Mouse (Mus musculus) heart, postnatal 4 days (tissue): Measurements from ENCODE around the gene Trnau1ap. TPM values are rescaled to one million over a fixed set of nuclear protein-coding genes. Genes with fewer than 3 reads are reported as not detected.
"Not testable (repeated sequence)": the region's sequence is repeated elsewhere in the genome, so short reads cannot be mapped to it uniquely, and the experiment has no call there.

Experiments used
- DNase-seq: peaks from one replicate; pipeline ENCODE4 v3.0.0; 2021
- total RNA-seq, 2 experiments: library from RNA; stranded (reverse); gene quantifications; 2 replicates each; pipeline ENCODE4 v1.2.3; 2021

Trnau1ap gene
- total RNA-seq, 2 experiments from 2014 or later: 33.5 to 39.1 TPM

DNA sequence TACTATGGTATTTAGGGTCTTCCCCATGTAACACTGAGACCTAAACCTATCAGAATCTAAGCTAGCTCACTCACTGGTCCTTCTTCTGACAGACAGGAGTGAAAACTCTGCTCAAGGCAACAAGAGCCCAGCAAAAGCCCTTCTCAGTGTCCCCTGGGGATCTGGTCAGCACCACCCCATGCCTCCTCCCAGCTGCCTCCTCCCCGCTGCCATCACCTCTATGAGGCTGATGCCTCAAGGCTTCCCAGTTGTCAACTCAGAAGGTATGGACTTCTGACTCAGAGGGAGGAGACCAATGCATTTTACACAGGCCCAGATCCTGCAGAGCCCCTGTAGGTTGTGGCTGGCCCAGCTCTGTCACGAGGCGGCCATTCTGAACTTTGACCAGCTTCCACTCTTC is 12.1 kb upstream of the Trnau1ap start:
- no peak for DNase-seq

DNA sequence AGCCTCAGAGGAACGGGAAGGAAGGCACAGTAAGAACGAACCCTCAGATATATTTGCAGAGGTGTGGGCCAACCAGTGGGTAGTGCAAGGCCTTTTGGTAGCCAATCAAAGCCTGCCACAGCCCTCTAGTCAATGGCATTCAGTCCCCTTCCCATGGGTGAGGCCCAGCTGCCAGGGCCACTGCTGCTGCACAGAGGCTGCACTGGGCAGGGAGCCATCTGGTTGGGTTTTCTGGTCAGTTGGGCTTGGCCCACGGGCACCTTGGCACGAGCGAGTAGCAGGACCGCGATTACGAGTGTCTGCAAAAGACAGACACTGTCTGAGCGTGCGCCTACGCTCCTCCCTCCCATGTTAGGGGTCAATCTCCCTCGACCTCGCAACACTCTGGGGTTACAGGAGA is 9.6 kb upstream of the Trnau1ap start:
- DNase-seq: peak; percentile 82

DNA sequence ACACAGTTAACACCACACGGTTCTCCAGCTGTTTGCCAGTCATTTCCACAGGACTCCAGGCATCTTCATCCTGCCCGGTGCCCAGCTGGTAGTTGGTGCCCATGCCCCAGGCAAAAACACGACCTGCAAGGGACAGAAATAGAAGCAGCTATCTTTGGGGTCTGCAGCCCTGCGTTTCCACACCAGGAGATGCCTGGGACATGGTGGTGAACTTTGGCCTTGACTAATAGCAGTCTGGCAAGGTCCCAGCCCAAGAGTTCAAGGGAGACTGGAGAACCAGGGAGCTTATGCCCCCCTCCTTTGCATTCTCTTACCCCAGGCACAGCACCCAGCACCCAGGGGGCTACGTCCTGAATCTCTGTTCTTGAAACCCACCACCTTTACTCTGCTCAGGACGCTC is 3.5 kb upstream of the Trnau1ap start:
- no peak for DNase-seq

GRCm38 (mm10) chr4:132331960-132332359 is 2.6 kb upstream of the Trnau1ap start:
- DNase-seq: no peak

DNA sequence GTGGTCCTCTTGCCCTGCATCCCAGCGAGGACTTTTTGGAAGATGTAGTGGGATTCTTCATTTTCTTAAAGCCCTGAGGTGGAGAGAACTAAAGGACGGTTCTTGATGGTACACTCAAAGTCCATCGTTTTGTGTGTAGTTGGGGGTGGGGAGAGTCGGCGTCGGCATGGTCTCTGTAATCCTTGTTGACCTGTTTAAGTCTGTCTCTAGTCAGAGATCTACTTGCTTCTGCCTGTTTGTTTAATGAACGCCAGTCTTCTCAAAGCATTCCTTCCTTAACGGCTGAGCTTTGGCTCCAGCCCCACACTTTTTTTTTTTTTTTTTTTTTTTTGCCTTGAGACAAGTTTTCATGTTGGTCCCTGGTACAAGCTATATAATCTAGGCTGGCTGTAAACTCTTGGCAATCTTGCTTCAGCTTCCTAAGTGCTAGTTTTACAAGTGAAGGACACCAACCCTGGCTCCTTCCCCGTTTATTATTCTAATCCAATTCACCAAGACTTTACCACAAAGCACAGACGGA is 557 bp upstream of the Trnau1ap start:
- DNase-seq: no peak

GRCm38 (mm10) chr4:132328391-132328982 is 851 bp downstream of the Trnau1ap start:
- no peak for DNase-seq

DNA sequence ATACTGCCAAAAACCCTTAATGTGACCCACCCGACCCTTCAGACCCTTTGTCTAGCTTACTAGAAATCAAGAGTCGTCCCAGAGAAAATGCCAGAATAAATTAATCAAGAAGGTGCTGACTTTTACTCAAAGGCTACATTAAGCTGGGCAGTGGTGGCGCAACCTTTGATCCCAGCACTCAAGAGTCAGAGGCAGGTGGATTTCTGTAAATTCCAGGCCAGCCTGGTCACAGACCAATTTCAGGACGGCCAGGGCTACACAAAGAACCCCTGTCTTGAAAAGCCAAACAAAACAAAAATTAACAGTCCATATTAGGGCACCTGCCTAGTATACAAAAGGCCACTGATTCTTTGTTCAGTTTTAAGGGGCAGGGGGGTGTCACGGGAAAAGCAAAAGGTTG is 2.9 kb downstream of the Trnau1ap start:
- no peak for DNase-seq

DNA sequence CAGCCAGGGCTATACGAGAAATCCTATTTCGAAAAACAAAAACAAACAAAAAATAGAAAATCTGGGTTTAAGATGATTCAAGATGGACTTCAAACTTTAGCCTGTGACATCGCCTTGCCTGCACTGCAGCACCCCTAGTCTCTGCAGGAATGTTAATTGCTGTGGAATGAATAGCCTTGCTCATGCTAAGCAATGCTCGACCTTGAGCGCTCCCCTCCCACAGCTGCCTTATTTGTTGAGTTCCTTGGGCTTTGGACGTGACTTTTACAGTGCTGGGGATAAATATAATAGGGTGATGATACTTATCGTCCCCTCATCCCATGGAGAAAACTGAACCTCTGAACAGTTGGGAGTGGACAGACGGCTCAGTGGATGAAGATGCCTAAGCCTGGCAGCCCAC is 13.6 kb downstream of the Trnau1ap start:
- DNase-seq: no peak

DNA sequence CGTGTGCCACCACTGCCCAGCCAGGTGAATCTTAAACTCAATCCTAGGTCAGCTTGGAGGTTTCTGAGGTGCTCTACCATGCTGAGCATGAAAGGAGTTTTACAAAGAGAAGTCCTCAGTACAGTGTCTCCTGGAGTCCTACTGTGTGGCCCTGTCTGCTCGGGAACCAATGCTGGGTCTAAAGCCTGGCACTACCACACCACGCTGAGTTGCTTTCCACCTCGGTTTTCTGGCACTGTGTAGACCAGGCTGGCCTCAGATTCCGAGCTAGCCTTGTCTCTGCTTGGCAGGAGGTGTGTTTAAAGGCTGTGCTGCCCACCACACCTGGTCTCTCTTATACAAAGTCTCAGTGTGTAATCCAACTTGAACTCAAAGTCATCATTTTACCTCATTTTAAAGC is 16.7 kb downstream of the Trnau1ap start:
- no peak for DNase-seq

DNA sequence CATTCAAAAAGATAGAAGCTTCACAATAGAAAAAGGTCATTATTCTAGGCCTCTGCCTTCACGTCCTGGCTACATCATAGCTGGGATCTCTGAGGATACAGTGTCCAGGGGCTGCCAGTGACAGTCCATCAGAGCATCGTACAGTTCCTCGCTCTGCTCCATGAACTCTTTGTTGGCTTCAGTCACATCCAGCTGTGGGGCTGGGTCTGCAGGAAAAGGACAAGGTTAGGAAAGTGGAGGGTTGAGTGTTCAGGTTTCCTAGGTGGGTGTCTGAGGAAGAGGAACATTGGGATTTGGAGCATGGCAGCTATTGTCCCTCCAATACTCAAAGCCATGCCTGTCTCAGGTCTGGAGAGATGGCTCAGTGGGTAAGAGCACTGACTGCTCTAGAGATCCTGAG is 17.5 kb downstream of the Trnau1ap start:
- no peak for DNase-seq

DNA sequence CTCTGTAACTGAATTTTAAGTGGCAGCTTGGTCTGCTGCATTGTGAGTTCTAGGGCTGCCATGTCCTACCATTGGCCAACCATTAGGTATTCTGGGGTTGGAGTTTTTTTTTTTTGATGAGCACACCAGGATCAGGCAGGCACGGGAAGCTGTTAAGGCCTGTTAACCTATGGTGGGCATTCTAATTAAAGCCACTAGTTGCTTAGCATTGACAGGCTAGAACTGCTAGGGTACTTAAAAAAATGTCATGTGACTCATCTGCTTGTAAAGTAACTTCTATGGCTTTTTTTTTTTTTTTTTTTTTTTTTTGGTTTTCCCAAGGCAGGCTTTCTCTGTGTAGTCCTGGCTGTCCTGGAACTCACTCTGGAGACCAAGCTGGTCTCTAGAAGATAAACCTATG is 18.1 kb downstream of the Trnau1ap start:
- no peak for DNase-seq

DNA sequence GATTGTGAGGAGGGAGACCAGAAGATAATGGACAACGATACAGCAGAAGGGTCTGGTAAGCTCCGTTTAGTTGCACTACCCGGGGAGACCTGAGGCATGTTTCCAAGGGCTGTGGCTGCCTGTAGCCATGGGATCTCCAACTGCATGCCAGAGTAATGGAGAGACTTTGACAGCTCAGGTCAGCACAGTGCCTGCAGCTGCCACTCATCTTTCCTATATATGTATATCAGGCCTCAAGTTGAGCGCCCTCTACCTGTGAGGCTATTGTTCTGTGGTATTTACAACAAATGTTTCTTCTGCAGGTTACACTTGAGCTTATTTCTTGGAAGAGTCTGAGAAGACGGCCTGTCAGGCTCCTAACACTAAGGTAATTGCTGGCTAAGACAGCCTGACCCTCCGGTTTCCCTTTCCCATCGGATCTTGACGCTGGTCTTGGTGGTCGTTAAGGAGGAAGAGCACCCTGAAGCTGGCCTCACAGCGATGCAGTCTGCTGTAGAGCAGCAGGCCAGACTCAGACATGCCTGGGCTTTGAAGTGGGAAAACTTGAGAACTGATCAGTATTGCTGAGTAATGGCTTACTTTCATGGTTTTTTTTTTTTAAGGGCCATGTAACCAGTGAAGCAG is 19.4 kb downstream of the Trnau1ap start:
- DNase-seq: peak; percentile 51

GRCm38 (mm10) chr4:132309140-132309848 is 20.0 kb downstream of the Trnau1ap start:
- no peak for DNase-seq

- DNase-seq: peak; percentile 90
These were observed 20.8 kb downstream of the Trnau1ap start for GRCm38 (mm10) chr4:132308437-132309139.

DNA sequence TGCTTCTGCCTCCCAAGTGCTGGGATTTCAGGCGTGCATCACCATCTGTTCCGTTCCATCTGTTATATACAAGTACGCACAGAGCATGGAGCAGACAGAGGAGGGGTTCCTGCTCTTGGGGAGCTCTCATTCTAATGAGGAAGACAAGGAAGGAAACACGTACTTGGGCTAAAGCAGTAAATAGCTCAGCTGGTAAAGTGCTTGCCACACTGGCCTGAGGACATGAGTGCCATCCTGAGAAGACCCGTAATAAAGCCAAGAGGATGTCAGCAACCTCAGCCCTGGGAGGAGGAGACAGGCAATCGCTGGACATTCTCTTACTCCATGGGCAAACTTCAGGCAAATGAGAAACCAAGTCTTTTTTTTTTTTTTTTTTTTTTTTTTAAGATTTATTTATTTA is 23.3 kb downstream of the Trnau1ap start:
- DNase-seq: no peak

- DNase-seq: no peak
These were observed 24.1 kb downstream of the Trnau1ap start for GRCm38 (mm10) chr4:132305276-132305675.

DNA sequence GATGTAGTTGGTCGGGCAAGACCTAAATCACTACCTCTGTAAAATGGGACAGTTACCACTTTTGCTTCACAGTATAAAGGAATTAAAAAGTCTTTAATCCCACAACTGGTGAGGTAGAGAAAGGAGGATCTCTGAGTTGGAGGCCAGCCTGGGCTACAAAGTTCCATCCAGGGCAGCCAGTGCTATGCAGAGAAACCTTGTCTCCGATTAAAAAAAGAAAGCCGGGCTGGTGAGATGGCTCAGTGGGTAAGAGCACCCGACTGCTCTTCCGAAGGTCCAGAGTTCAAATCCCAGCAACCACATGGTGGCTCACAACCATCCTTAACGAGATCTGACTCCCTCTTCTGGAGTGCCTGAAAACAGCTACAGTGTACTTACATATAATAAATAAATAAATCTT is 25.9 kb downstream of the Trnau1ap start:
- DNase-seq: not testable (repeated sequence)

DNA sequence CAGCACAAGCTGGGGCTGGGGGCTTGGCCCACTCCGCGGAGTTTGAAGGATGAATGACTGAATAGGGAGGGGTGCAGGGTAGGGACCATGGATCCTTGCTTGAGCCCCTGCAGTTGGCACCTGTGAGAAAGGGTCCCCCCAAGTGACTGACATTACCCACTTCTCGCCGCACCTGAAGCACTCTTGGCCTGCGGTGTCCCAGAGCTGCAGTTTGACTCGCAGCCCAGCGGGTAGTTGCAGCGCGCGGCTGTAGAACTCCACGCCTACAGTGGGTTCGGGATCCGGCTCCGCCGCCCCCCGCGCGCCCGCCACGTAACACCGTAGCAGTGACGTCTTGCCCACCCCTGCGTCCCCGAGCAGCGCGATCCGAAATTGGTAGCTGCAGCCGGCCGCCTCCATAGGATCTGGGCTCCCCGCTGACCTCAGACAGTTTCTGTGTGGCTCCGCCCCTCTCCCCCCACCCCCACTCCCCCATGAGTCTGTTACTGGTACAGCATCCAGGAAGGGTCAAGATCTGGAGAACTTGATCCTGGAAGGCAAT is 26.3 kb downstream of the Trnau1ap start, which contains the start of gene Rab42:
Gene Rab42 (minus strand): TSS at position 447 of the 541 bp plus-strand sequence.
- DNase-seq: peak; percentile 70

DNA sequence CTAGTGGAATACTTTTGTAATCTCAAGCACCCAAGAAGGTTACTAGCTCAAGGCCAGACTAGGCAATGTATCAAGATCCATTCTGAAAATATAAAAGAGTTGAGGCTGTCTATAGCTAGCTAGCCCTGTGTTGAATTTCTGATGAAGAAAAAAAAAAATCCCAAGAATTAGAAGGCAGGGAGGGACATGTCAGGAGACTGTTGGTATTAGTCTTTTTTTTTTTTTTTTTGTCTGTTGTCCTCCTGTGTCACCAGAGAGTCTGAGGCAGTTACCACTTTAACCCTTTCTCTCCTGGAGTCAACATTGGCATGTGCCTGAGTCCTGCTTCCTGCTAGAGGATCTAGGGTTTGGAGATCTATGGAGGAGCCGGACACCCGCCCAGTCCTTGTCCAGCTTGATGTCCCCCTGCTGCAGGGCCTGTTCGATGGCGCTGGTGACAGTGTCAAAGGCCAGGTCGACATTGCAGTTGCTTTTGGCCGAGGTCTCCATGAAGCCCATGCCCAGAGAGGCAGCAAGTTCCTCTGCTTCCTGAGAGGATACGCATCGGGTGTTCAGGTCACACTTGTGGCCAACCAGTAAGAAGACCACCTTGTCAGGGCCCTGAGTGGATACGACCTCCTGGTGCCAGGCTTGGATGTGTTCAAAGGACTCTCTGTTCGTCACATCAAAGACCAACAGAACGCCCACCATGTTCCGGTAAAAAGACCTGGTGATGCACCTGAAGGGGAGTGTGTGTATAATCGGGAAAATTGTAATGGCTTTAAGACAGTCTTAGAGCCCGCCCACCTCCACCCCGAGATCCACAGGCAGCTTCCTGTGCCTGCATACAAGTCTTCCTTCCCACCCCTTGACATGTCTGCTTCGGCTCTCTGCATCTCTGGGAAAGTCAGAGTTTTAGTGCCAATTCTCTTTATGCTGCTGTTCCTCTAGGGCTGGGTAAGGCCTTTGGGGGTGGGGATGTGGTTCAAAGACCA is 27.1 kb downstream of the Trnau1ap start:
- DNase-seq: no peak

GRCm38 (mm10) chr4:132301486-132301885 is 27.9 kb downstream of the Trnau1ap start:
- peak; percentile 63 for DNase-seq

DNA sequence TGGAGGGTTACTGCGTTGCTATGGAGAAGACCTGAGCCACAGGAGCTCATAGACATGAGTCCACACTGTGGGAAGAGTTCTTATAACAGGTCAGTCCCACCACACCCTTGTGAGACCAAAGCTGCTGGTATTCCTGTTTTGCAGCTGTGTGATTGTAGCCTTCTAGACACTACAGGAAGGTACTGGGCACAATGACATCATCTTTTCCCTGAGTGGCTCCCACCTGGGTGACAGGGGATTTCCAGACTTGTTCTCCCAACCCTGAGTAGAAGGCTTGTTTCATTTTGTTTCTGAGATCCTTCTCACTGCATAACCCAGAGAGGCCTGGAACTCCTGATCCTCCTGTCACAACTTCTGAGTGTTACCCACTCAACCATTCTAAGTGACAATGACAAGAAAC is 29.5 kb downstream of the Trnau1ap start:
- no peak for DNase-seq
